Mouse (Mus musculus) cerebellum, adult 2 months (tissue): ENCODE data around the gene Prr14l. TPM values are rescaled to one million over a fixed set of nuclear protein-coding genes. Genes with fewer than 3 reads are reported as not detected.
"Not testable (repeated sequence)": the region's sequence is repeated elsewhere in the genome, so short reads cannot be mapped to it uniquely, and the experiment has no call there.

Source experiments
- DNase-seq, 2 experiments: peaks; one replicate each; pipeline ENCODE4 v3.0.0; 2021
- H3K27ac ChIP-seq: fragments of 200-500 bp; 2 replicates; pipeline ENCODE4 v1.5.1; 2012; ENCODE audit warnings: low read length, control low read depth, inconsistent platforms; ENCODE audit not compliant: insufficient read depth
- H3K27me3 ChIP-seq: fragments of 200-500 bp; 2 replicates; pipeline ENCODE4 v1.6.1; 2012; ENCODE audit warnings: inconsistent platforms, mild to moderate bottlenecking, low read length, moderate library complexity; ENCODE audit not compliant: control insufficient read depth, insufficient read depth
- H3K4me1 ChIP-seq: fragments of 200-500 bp; 2 replicates; pipeline ENCODE4 v1.6.1; 2011; ENCODE audit warnings: low read length; ENCODE audit not compliant: control insufficient read depth, insufficient read depth
- H3K4me3 ChIP-seq: fragments of 200-500 bp; replicated peaks from 2 replicates; pipeline ENCODE3; 2011; ENCODE audit warnings: mild to moderate bottlenecking, low read depth, low read length, control low read depth; ENCODE audit not compliant: insufficient read depth
- CTCF ChIP-seq: fragments of 200-500 bp; IDR thresholded peaks from 2 replicates; pipeline ENCODE4 v1.5.1; 2011; ENCODE audit warnings: low read depth, mild to moderate bottlenecking, control low read depth, low read length, moderate library complexity, borderline replicate concordance; ENCODE audit not compliant: insufficient read depth
- POLR2A ChIP-seq: fragments of 200-500 bp; IDR thresholded peaks from 2 replicates; pipeline ENCODE4 v1.6.1; 2011; ENCODE audit warnings: low read length, control low read depth, borderline replicate concordance; ENCODE audit not compliant: insufficient read depth
- WGBS: fragments of 180-500 bp; shearing (Covaris S2); methylation state at CpG from one replicate; pipeline ENCODE4 v1.1.7; 2018; 5-methylcytosine and 5-hydroxymethylcytosine counted together
- polyA plus RNA-seq: library from polyadenylated mRNA; depleted of rRNA; stranded (reverse); fragments of >200 nt; gene quantifications from 2 replicates; pipeline ENCODE4 v1.2.3, GENCODE M21; 2012

Gene Prr14l
- polyA plus RNA-seq, 1 experiment = 18.4 TPM

GRCm38 (mm10) chr5:32781596-32781995 is 72.5 kb downstream of the Prr14l start:
- Histone ChIP-seq H3K4me3 (no peak overlapping the region), H3K4me1 (no peaks in the 10 kb centered on the region), H3K27ac (no peak overlapping the region), H3K27me3 (no peaks in the 10 kb centered on the region)
- no peak for DNase-seq
- 95% methylated on average over 5 of the region's 5 CpGs for WGBS
- TF ChIP-seq CTCF = no peak
- no peak for TF ChIP-seq POLR2A

DNA sequence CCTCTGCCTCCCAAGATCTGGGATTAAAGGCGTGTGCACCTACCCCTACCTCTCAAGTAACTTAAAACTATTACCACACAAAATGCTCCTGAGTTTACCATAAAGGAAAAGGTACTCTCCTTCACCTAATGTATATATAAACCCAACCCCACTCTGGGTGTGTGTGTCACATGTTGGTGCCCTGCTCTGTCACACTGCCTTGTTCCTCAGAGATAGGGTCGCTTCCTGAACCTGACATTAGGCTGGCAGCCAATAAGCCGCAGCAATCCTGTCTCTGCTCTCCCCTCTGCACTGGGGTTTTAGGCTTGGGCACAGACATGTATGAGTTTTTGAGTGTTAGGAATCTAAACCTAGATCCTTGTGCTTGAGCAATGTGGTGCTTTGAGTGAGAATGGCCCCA is 75.9 kb downstream of the Prr14l start:
- WGBS = 71% methylated on average over 3 of the region's 3 CpGs

GRCm38 (mm10) chr5:32772361-32772760 is 81.7 kb downstream of the Prr14l start:
- Histone ChIP-seq H3K4me1 (no peaks in the 10 kb centered on the region), H3K27me3 (no peaks in the 10 kb centered on the region), H3K4me3 (no peak overlapping the region), H3K27ac (no peak overlapping the region)
- WGBS = 37% methylated on average over 2 of the region's 2 CpGs
- TF ChIP-seq CTCF = no peak
- no peak for TF ChIP-seq POLR2A
- peak in 1 of 2 experiments; percentile 75 for DNase-seq

More for the DNA sequence above, 75.9 kb downstream of the Prr14l start:
- Histone ChIP-seq H3K4me1 (no peaks in the 10 kb centered on the region), H3K27ac (no peak overlapping the region), H3K27me3 (no peaks in the 10 kb centered on the region), H3K4me3 (no peak overlapping the region)
- no peak for TF ChIP-seq POLR2A
- TF ChIP-seq CTCF = no peak
- DNase-seq = no peak

- TF ChIP-seq CTCF (no peak), POLR2A (no peak)
- no peak for DNase-seq
- 95% methylated on average over 4 of the region's 4 CpGs for WGBS
- Histone ChIP-seq H3K27me3 (no peaks in the 10 kb centered on the region), H3K27ac (no peak overlapping the region), H3K4me3 (no peak overlapping the region), H3K4me1 (no peaks in the 10 kb centered on the region)
Measured at GRCm38 (mm10) chr5:32767636-32768373, 86.3 kb downstream of the Prr14l start.

DNA sequence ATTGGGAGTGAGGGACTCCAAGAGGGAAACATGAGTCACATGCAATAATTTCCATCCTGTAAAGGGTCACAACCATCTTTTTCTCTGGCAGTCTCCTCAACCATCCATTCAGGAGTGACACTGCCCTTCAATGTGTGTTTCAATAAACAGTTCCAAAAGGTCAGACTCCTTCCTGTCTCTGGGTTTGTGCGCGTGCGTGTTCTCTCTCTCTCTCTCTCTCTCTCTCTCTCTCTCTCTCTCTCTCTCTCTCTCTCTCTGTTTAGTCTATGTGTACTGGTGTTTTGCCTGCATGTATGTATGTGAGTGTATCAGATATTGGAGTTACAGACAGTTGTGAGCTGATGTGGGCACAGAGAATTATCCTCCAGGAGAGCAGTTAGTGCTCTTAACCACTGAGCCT is 87.1 kb downstream of the Prr14l start:
- Histone ChIP-seq H3K27ac (no peak overlapping the region), H3K4me1 (0 out of 2 replicates have a peak, but pooled peaks cover under 1% of the 10 kb centered on the region), H3K4me3 (no peak overlapping the region), H3K27me3 (no peaks in the 10 kb centered on the region)
- no peak for DNase-seq
- TF ChIP-seq CTCF = no peak
- no peak for TF ChIP-seq POLR2A
- WGBS = 96% methylated on average over 3 of the region's 3 CpGs

GRCm38 (mm10) chr5:32761566-32762140 is 92.4 kb downstream of the Prr14l start:
- H3K27me3 ChIP-seq = no peaks in the 10 kb centered on the region
- H3K27ac ChIP-seq = no peak overlapping the region
- DNase-seq = no peak
- 0 out of 2 replicates have a peak, but pooled peaks cover 2% of the 10 kb centered on the region for H3K4me1 ChIP-seq
- TF ChIP-seq POLR2A = no peak
- no peak for TF ChIP-seq CTCF
- 79% methylated on average over 5 of the region's 5 CpGs for WGBS
- H3K4me3 ChIP-seq = no peak overlapping the region

DNA sequence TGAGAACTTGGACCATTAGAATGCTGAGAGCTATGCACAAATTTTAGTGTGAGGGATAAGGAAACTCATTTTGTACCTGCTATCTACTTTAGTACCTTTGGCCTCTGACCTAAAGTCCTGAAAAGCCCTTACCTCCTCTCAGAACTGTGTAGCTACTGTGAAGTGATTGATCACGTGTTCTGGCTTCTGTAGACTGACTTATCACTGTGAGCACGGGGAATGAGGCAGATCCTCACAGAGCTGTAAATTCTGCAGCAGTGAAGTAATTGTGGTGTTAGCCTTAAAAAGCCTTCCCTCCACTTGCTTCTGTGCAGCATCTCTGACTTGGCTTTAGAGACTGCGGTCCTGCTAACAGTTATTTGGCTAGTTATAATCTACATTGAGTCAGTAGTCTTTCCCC is 93.3 kb downstream of the Prr14l start:
- no peak overlapping the region for H3K4me3 ChIP-seq
- 94% methylated on average over 3 of the region's 3 CpGs for WGBS
- H3K27ac ChIP-seq = no peak overlapping the region
- no peaks in the 10 kb centered on the region for H3K27me3 ChIP-seq
- no peak for TF ChIP-seq CTCF
- no peak for TF ChIP-seq POLR2A
- 0 out of 2 replicates have a peak, but pooled peaks cover 2% of the 10 kb centered on the region for H3K4me1 ChIP-seq
- DNase-seq = no peak

GRCm38 (mm10) chr5:32760352-32760751 is 93.7 kb downstream of the Prr14l start:
- H3K27me3 ChIP-seq, H3K4me3 ChIP-seq, H3K4me1 ChIP-seq, DNase-seq, H3K27ac ChIP-seq: not testable (repeated sequence)
- WGBS = 94% methylated on average over 18 of the region's 18 CpGs
